20 mouse cellular contexts compared by ENCODE assay signal in genomic region chr5:119662326-119662725, GRCm38 (mm10). TPM values are rescaled to one million over a fixed set of nuclear protein-coding genes. Genes with fewer than 3 reads are reported as not detected.
DNase-seq lines count a peak whose midpoint lies in the region; ATAC-seq and TF ChIP-seq lines count a peak whose summit lies in the region.
"Had no signal": no experiment of that assay in that cellular context is flagged by ENCODE, and none has a peak within 500 bp of the region (broad histone marks: within the 10 kb centered on the region; RNA-seq: fewer than 3 reads in every experiment).

No protein-coding gene starts in this region.

- peak overlapping the region; percentile 13; the same call in 1 of the 2 replicates for H3K4me2 ChIP-seq in heart, embryonic 13.5 days
- H3K4me2 ChIP-seq in liver, embryonic 14.5 days (ENCODE audit: low read depth), result peak overlapping the region; percentile 20; the same call in 1 of the 2 replicates
- H3K4me2 ChIP-seq in liver, postnatal 0 days (ENCODE audit: low read depth, low read length), result no peak overlapping the region
- H3K4me2 ChIP-seq in embryonic facial prominence, embryonic 12.5 days (replicated peaks), result peak overlapping the region; percentile 48
- peak overlapping the region; percentile 23; the same call in 1 of the 2 replicates for H3K4me2 ChIP-seq in limb, embryonic 14.5 days (replicated peaks; ENCODE audit: low read depth, low read length, severe bottlenecking)
- H3K4me2 ChIP-seq: hindbrain, embryonic 13.5 days; intestine, embryonic 15.5 days had no signal

- intact Hi-C loops in gastrocnemius, postnatal 36 days (cut with DNase I), result no loop called here

- no peak for TF ChIP-seq POLR2A in limb, embryonic 14.5 days (IDR thresholded peaks at IDR 0.05; ENCODE audit: borderline replicate concordance, extremely low read depth, insufficient read depth, insufficient read length)

- DNase-seq in heart, postnatal 4 days, result no peak
- DNase-seq in liver, embryonic 14.5 days (ENCODE audit: low read depth in 3 of 3, low spot score in 3 of 3), result no peak
- no peak for DNase-seq in liver, postnatal 0 days
- DNase-seq in limb, embryonic 14.5 days (ENCODE audit: low spot score), result no peak
- no peak for DNase-seq in gastrocnemius, postnatal 36 days
- DNase-seq: cerebellum, adult 9-11 months; gastrocnemius, postnatal 10 days; heart, adult 2 months; kidney, postnatal 14 days; lung, adult 2 months; midbrain, embryonic 14.5 days had no signal

- peaks cover under 1% of the 10 kb centered on the region; the same call in 1 of the 2 replicates for H3K4me1 ChIP-seq in heart, embryonic 13.5 days
- H3K4me1 ChIP-seq in liver, embryonic 14.5 days (replicated peaks; ENCODE audit: control insufficient read depth in 2 of 2, insufficient read depth in 2 of 2, low read length in 1 of 2), result no peaks in the 10 kb centered on the region
- H3K4me1 ChIP-seq in liver, postnatal 0 days (ENCODE audit: insufficient read depth), result no peaks in the 10 kb centered on the region
- peaks cover 23% of the 10 kb centered on the region for H3K4me1 ChIP-seq in embryonic facial prominence, embryonic 12.5 days
- H3K4me1 ChIP-seq in limb, embryonic 14.5 days (ENCODE audit: control insufficient read depth, insufficient read depth, low read length), result peaks cover 2% of the 10 kb centered on the region; the same call in 1 of the 2 replicates
- H3K4me1 ChIP-seq: hindbrain, embryonic 13.5 days; intestine, embryonic 15.5 days had no signal

- H3K4me3 ChIP-seq in heart, embryonic 13.5 days, result no peak overlapping the region
- H3K4me3 ChIP-seq in liver, embryonic 14.5 days (ENCODE audit: insufficient read depth in 1 of 2, low read depth in 2 of 2, low read length in 2 of 2), result no peak overlapping the region
- no peak overlapping the region for H3K4me3 ChIP-seq in liver, postnatal 0 days (ENCODE audit: low read depth, low read length)
- no peak overlapping the region for H3K4me3 ChIP-seq in embryonic facial prominence, embryonic 12.5 days
- no peak overlapping the region for H3K4me3 ChIP-seq in limb, embryonic 14.5 days (replicated peaks; ENCODE audit: low read length)
- H3K4me3 ChIP-seq: heart, adult 2 months; hindbrain, embryonic 13.5 days; intestine, embryonic 15.5 days had no signal

- peaks cover 100% of the 10 kb centered on the region for H3K27me3 ChIP-seq in heart, embryonic 13.5 days (replicated peaks)
- peaks cover 68% of the 10 kb centered on the region for H3K27me3 ChIP-seq in liver, embryonic 14.5 days (ENCODE audit: control insufficient read depth, insufficient read depth, low read length)
- H3K27me3 ChIP-seq in liver, postnatal 0 days (ENCODE audit: insufficient read depth, low read length), result peaks cover 80% of the 10 kb centered on the region
- peaks cover 75% of the 10 kb centered on the region for H3K27me3 ChIP-seq in embryonic facial prominence, embryonic 12.5 days
- H3K27me3 ChIP-seq in limb, embryonic 14.5 days (ENCODE audit: control insufficient read depth, insufficient read depth, low read length), result peaks cover 87% of the 10 kb centered on the region

- no peak overlapping the region for H3K9ac ChIP-seq in heart, embryonic 13.5 days
- H3K9ac ChIP-seq in liver, embryonic 14.5 days (replicated peaks), result no peak overlapping the region
- no peak overlapping the region for H3K9ac ChIP-seq in liver, postnatal 0 days (replicated peaks)
- H3K9ac ChIP-seq in embryonic facial prominence, embryonic 12.5 days, result no peak overlapping the region
- no peak overlapping the region for H3K9ac ChIP-seq in limb, embryonic 14.5 days (ENCODE audit: low read depth, low read length, severe bottlenecking)
- H3K9ac ChIP-seq: hindbrain, embryonic 13.5 days; intestine, embryonic 15.5 days had no signal

- H3K36me3 ChIP-seq in heart, embryonic 13.5 days, result no peaks in the 10 kb centered on the region
- no peaks in the 10 kb centered on the region for H3K36me3 ChIP-seq in liver, embryonic 14.5 days (replicated peaks; ENCODE audit: control insufficient read depth, insufficient read depth, low read depth)
- no peaks in the 10 kb centered on the region for H3K36me3 ChIP-seq in liver, postnatal 0 days (replicated peaks; ENCODE audit: insufficient read depth, low read length)
- H3K36me3 ChIP-seq in embryonic facial prominence, embryonic 12.5 days, result no peaks in the 10 kb centered on the region
- no peaks in the 10 kb centered on the region for H3K36me3 ChIP-seq in limb, embryonic 14.5 days (ENCODE audit: control insufficient read depth, insufficient read depth, low read length)
- H3K36me3 ChIP-seq: hindbrain, embryonic 13.5 days; intestine, embryonic 15.5 days had no signal

- no peaks in the 10 kb centered on the region for H3K9me3 ChIP-seq in heart, embryonic 13.5 days
- H3K9me3 ChIP-seq in liver, embryonic 14.5 days (ENCODE audit: control insufficient read depth, low read length), result no peaks in the 10 kb centered on the region
- H3K9me3 ChIP-seq in liver, postnatal 0 days (ENCODE audit: low read length), result no peaks in the 10 kb centered on the region
- H3K9me3 ChIP-seq in embryonic facial prominence, embryonic 12.5 days, result no peaks in the 10 kb centered on the region
- H3K9me3 ChIP-seq in limb, embryonic 14.5 days (ENCODE audit: control insufficient read depth, low read length), result no peaks in the 10 kb centered on the region
- H3K9me3 ChIP-seq: hindbrain, embryonic 13.5 days; intestine, embryonic 15.5 days had no signal

- H3K27ac ChIP-seq in heart, embryonic 13.5 days (replicated peaks), result no peak overlapping the region
- H3K27ac ChIP-seq in liver, embryonic 14.5 days, result no peak overlapping the region
- no peak overlapping the region for H3K27ac ChIP-seq in liver, postnatal 0 days (ENCODE audit: low read depth)
- peak overlapping the region; percentile 70; the same call in 1 of the 2 replicates for H3K27ac ChIP-seq in embryonic facial prominence, embryonic 12.5 days
- no peak overlapping the region for H3K27ac ChIP-seq in limb, embryonic 14.5 days (replicated peaks; ENCODE audit: low read depth, low read length)
- H3K27ac ChIP-seq: heart, adult 2 months; hindbrain, embryonic 13.5 days; intestine, embryonic 15.5 days had no signal

- no peak for ATAC-seq in heart, embryonic 13.5 days (ENCODE audit: extremely low read depth, insufficient number of reproducible peaks, low FRiP score, low TSS enrichment)
- no peak for ATAC-seq in liver, embryonic 14.5 days (ENCODE audit: insufficient read depth)
- ATAC-seq in liver, postnatal 0 days, result no peak
- ATAC-seq in embryonic facial prominence, embryonic 12.5 days (ENCODE audit: insufficient number of reproducible peaks, insufficient read depth, low FRiP score, low TSS enrichment), result no peak
- no peak for ATAC-seq in limb, embryonic 14.5 days (ENCODE audit: low FRiP score, low read depth)
- no peak for ATAC-seq in inflammation-experienced regulatory T-cells, adult 6 months
- ATAC-seq: activated CD4-positive, CD25-positive, alpha-beta regulatory T cell, adult 4 months; intestine, embryonic 15.5 days; Patski had no signal

- no peak for TF ChIP-seq EP300 in liver, embryonic 14.5 days (IDR thresholded peaks at IDR 0.05; ENCODE audit: low read depth)
- TF ChIP-seq EP300 in liver, postnatal 0 days (IDR thresholded peaks at IDR 0.05; ENCODE audit: low read depth), result no peak

- TF ChIP-seq CTCF in liver, embryonic 14.5 days (IDR thresholded peaks at IDR 0.05; ENCODE audit: low read depth), result no peak
- no peak for TF ChIP-seq CTCF in liver, postnatal 0 days (IDR thresholded peaks at IDR 0.05; ENCODE audit: low read depth)

- WGBS in heart, embryonic 13.5 days, result 2% methylated on average over 13 of the region's 13 CpGs
- WGBS in liver, embryonic 14.5 days (ENCODE audit: insufficient replicate concordance), result 6% methylated on average over 13 of the region's 13 CpGs
- 3% methylated on average over 13 of the region's 13 CpGs for WGBS in liver, postnatal 0 days (ENCODE audit: insufficient replicate concordance)
- 0% methylated on average over 13 of the region's 13 CpGs for WGBS in embryonic facial prominence, embryonic 12.5 days
- 2% methylated on average over 13 of the region's 13 CpGs for WGBS in limb, embryonic 14.5 days

RNA-seq across cellular contexts. Expression of gene Tbx3, which starts 8.1 kb away (rescaled TPM):
- 9.4 and 12.8 TPM in 2 replicates for polyA plus RNA-seq in heart, embryonic 13.5 days (2015; fragmentation: Nextera tagmentation; extraction: Ambion mirVana)
- 10 to 100 TPM; 14.4 to 15.8 TPM for total RNA-seq in heart, postnatal 4 days (2021)
- 1.4 and 1.7 TPM in 2 replicates for polyA plus RNA-seq in liver, embryonic 14.5 days (2012; rRNA removed)
- 2.0 and 2.4 TPM in 2 replicates for polyA plus RNA-seq in liver, embryonic 14.5 days (2014; fragmentation: Nextera tagmentation; extraction: Ambion mirVana)
- polyA plus RNA-seq in liver, postnatal 0 days (2015; fragmentation: Nextera tagmentation; extraction: Ambion mirVana), result 2.8 and 4.2 TPM in 2 replicates
- 59.5 and 65.3 TPM in 2 replicates for polyA plus RNA-seq in embryonic facial prominence, embryonic 12.5 days (2016; fragmentation: Nextera tagmentation; extraction: Ambion mirVana)
- 18.6 and 28.2 TPM in 2 replicates for polyA plus RNA-seq in limb, embryonic 14.5 days (2012; rRNA removed)
- polyA plus RNA-seq in limb, embryonic 14.5 days (2014; fragmentation: Nextera tagmentation; extraction: Ambion mirVana), result 23.9 and 27.6 TPM in 2 replicates
- under 1 TPM in 1 of 3 experiments, not detected in 2; 0.56 TPM for polyA plus RNA-seq in inflammation-experienced regulatory T-cells, adult 6 months (2017; shearing (Covaris generic))
- total RNA-seq in gastrocnemius, postnatal 36 days (2021), result 1 to 10 TPM; 2.6 to 4.4 TPM
- total RNA-seq: megakaryocyte progenitor cell, adult 5-6 weeks; neutrophil, adult 5-6 weeks had no signal
- polyA plus RNA-seq: activated CD4-positive, CD25-positive, alpha-beta regulatory T cell, adult 4 months; Patski had no signal
